Mouse (Mus musculus) lung, embryonic 15.5 days (tissue): ENCODE measurements at regions not wholly inside any gene's neighbourhood (a gene's known extent, or its start where the extent isn't known, plus 50 kb on each side); places are given as distances from the start of the nearest gene placed in this dataset.
A peak's percentile ranks its signal among the peaks of the same experiment; 100 is the strongest.

Experiments used
- ATAC-seq: fragments of 200-750 bp; cut with Nextera tagmentation; 2 replicates; pipeline ENCODE4 v1.8.0; 2017; ENCODE audit warnings: moderate number of reproducible peaks, borderline replicate concordance; ENCODE audit not compliant: low FRiP score, low TSS enrichment; ENCODE audit errors: extremely low read depth
- H3K27ac ChIP-seq: fragments of 300-500 bp; sonication (generic); 2 replicates; pipeline ENCODE4 v1.5.1; 2015; ENCODE audit warnings: moderate library complexity, mild to moderate bottlenecking, inconsistent platforms
- H3K27me3 ChIP-seq: fragments of 300-500 bp; sonication (generic); 2 replicates; pipeline ENCODE4 v1.6.1; 2015; ENCODE audit warnings: inconsistent platforms
- H3K36me3 ChIP-seq: fragments of 300-500 bp; sonication (generic); 2 replicates; pipeline ENCODE4 v1.6.1; 2015; ENCODE audit warnings: inconsistent platforms
- H3K4me1 ChIP-seq: fragments of 300-500 bp; sonication (generic); 2 replicates; pipeline ENCODE4 v1.6.1; 2015; ENCODE audit warnings: inconsistent platforms
- H3K4me2 ChIP-seq: fragments of 300-500 bp; sonication (generic); 2 replicates; pipeline ENCODE4 v1.6.1; 2015; ENCODE audit warnings: inconsistent platforms, mild to moderate bottlenecking, moderate library complexity
- H3K4me3 ChIP-seq: fragments of 300-500 bp; sonication (generic); 2 replicates; pipeline ENCODE4 v1.5.1; 2015; ENCODE audit warnings: mild to moderate bottlenecking, inconsistent platforms
- H3K9ac ChIP-seq: fragments of 300-500 bp; sonication (generic); 2 replicates; pipeline ENCODE4 v1.6.1; 2015; ENCODE audit warnings: inconsistent platforms
- H3K9me3 ChIP-seq: fragments of 300-500 bp; sonication (generic); 2 replicates; pipeline ENCODE4 v1.6.1; 2016; ENCODE audit warnings: inconsistent platforms
- WGBS: fragments of 180-500 bp; shearing (Covaris S2); methylation state at CpG from one replicate; pipeline ENCODE4 v1.1.7; 2015; 5-methylcytosine and 5-hydroxymethylcytosine counted together

DNA sequence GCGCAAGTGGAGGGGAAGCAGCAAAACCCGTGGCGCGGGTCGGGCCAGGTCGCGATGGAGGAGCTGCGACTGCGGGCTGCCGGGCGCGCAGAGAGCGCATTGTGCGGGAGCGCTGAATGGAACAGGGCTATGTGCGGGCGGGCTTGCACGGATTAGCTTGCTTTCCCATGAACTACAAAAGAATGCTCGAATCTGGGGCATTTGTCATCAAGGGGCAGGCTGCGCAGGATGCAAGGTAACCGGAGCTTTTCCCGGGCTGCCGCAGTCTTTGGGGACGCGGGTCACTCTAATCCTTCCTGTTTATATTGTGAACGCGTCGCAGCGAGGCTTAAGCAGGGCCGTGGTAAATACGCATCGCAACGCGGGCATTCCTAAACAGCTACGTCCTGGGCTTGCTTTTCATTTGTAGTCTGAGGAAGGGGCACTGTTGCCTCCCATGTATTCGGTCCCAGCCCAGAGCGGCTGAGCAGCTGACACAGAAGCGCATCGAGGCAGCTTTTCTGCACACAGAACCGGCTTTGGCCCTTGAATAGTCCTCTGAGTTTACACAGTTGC lies 64.8 kb upstream of the Akt3 start:
- Histone ChIP-seq H3K27ac (no peak overlapping the region), H3K27me3 (no peaks in the 10 kb centered on the region), H3K36me3 (no peaks in the 10 kb centered on the region), H3K9ac (peak overlapping the region; percentile 13; the same call in 1 of the 2 replicates), H3K4me1 (peaks cover 3% of the 10 kb centered on the region; the same call in 1 of the 2 replicates), H3K4me3 (peak overlapping the region; percentile 46), H3K9me3 (no peaks in the 10 kb centered on the region), H3K4me2 (peak overlapping the region; percentile 89)
- peak; percentile 62; the same call in 1 of the 2 replicates for ATAC-seq
- under 1% methylated on average over 40 of the region's 40 CpGs for WGBS

DNA sequence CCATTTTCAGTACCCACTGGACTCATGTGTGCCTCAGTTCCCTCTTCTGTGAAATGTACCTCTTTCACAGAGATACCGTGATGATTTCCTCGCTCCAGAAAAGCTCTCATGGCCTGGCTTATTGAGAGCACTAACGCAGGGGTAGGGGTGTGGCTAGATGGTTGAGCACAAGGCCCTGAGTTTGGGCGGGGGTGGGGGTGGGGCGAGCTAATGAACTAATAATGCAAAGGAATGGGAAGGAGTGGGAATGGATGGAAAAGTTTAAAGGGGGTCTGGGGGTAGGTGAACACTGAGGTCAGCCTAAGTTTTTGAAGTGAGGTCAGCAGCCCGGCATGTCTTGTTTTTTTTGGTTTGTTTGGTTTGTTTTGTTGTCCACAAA lies 64.3 kb upstream of the Akt3 start:
- Histone ChIP-seq H3K27me3 (no peaks in the 10 kb centered on the region), H3K4me3 (peak overlapping the region; percentile 46), H3K4me2 (peak overlapping the region; percentile 89), H3K9ac (no peak overlapping the region; the same call in 1 of the 2 replicates), H3K4me1 (peaks cover 3% of the 10 kb centered on the region; the same call in 1 of the 2 replicates), H3K36me3 (no peaks in the 10 kb centered on the region), H3K27ac (no peak overlapping the region), H3K9me3 (no peaks in the 10 kb centered on the region)
- WGBS: 11% methylated on average over 6 of the region's 6 CpGs
- ATAC-seq: peak; percentile 31; the same call in 1 of the 2 replicates

DNA sequence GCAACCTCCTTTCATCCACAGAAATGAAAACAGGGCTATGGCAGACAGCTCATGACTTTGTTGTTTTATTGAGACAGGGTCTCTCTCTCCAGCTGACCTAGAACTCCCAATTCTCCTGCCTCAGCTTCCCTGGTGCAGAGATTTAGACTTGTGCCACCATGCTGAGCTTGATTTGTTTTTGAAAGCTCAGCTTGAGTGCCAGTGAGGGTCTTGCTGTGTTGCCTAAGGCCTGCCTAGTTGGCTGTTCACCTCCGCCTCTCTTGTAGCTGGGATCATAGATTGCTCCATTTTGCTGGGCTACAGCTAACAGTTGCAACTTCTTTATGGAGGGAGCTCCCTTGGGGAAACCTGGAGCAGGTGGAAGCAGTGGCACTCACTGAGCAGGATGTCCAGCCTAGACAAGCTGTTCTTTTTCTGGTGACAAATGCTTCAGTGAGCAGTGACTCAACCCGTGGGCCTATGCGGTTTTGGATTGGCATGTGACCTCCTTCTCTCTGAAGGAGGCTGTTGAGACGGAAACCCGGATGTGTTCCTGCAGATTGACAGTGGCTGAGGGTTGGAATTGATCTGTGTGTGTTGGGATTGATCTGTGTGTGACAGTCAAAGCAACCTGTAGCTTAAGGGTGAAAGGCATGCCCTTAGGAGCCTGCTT lies 63.8 kb upstream of the Akt3 start:
- H3K4me1 ChIP-seq: peaks cover 3% of the 10 kb centered on the region; the same call in 1 of the 2 replicates
- no peak overlapping the region for H3K9ac ChIP-seq
- H3K27me3 ChIP-seq: no peaks in the 10 kb centered on the region
- H3K9me3 ChIP-seq: no peaks in the 10 kb centered on the region
- H3K36me3 ChIP-seq: no peaks in the 10 kb centered on the region
- H3K27ac ChIP-seq: no peak overlapping the region
- 59% methylated on average over 5 of the region's 5 CpGs for WGBS
- no peak for ATAC-seq
- H3K4me2 ChIP-seq: peak overlapping the region; percentile 89; the same call in 1 of the 2 replicates
- no peak overlapping the region for H3K4me3 ChIP-seq

DNA sequence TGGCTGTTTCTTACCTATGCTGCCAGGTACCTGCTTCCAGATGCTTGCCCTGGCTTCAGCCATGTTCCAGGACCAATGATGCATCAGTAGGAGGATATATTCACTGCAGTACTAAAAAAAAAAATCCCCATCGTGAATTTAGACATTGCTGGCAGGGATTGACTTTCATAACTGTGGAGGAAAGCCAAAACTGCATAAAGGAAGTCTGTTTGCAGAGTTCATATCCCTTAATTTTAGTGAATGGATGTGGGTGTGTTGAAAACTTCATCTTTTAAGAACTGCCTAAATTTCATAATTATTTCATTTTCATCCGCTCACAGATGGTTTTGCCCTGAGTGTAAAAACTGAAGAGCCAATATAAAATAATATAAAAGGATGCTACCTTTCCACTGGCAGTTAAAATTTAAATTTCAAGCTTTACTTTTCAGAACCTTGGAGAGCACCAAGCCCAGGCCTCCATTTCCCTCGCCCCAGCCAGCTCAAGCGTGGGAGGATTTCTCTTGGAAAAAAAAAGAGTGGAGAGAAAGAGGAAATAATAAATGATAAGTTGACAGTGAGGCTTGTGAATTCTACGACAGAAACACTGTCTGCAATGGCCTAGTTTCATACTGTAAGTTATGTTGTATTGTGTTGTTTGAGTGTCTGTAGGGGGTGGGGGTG lies 50.3 kb upstream of the Akt3 start:
- H3K27ac ChIP-seq: no peak overlapping the region
- no peaks in the 10 kb centered on the region for H3K36me3 ChIP-seq
- 15% methylated on average over 5 of the region's 5 CpGs for WGBS
- no peaks in the 10 kb centered on the region for H3K9me3 ChIP-seq
- H3K4me1 ChIP-seq: no peaks in the 10 kb centered on the region
- H3K9ac ChIP-seq: no peak overlapping the region
- H3K27me3 ChIP-seq: no peaks in the 10 kb centered on the region
- no peak for ATAC-seq
- H3K4me3 ChIP-seq: no peak overlapping the region
- H3K4me2 ChIP-seq: no peak overlapping the region
